Mouse (Mus musculus) ES-E14 (cell line): Measurements from ENCODE around the gene Nr4a1. TPM values are rescaled to one million over a fixed set of nuclear protein-coding genes. Genes with fewer than 3 reads are reported as not detected.
A peak's percentile ranks its signal among the peaks of the same experiment; 100 is the strongest.

Experiments used
- DNase-seq: peaks from one replicate; pipeline ENCODE4 v3.0.0-alpha.2; 2013; ENCODE audit warnings: low read depth, low spot score
- H3K27ac ChIP-seq: 2 replicates; pipeline ENCODE4 v1.5.1; 2012; ENCODE audit warnings: low read depth, mild to moderate bottlenecking, low read length, moderate library complexity, mixed read lengths; ENCODE audit not compliant: poor library complexity, insufficient read depth, severe bottlenecking
- H3K36me3 ChIP-seq: 2 replicates; pipeline ENCODE4 v1.6.1; 2012; ENCODE audit warnings: mild to moderate bottlenecking, low read length, moderate library complexity, mixed read lengths; ENCODE audit not compliant: control insufficient read depth, poor library complexity, insufficient read depth, severe bottlenecking
- H3K4me1 ChIP-seq, 2 experiments: fragments of 150-350 bp in 1 of 2; sonication (generic) in 1 of 2; 2 replicates each; pipeline ENCODE4 v1.6.1; 2012; ENCODE audit warnings: low read length in 2 of 2, mild to moderate bottlenecking in 1 of 2, mixed read lengths in 1 of 2; ENCODE audit not compliant: control insufficient read depth in 2 of 2, insufficient read depth in 2 of 2, poor library complexity in 1 of 2
- H3K4me3 ChIP-seq, 2 experiments: fragments of 150-350 bp in 1 of 2; sonication (generic) in 1 of 2; 2 replicates each; pipeline ENCODE4 v1.5.1; 2012; ENCODE audit warnings: low read length in 2 of 2, low read depth in 1 of 2, mild to moderate bottlenecking in 1 of 2, mixed read lengths in 1 of 2; ENCODE audit not compliant: insufficient read depth in 1 of 2, poor library complexity in 1 of 2, severe bottlenecking in 1 of 2
- H3K9ac ChIP-seq: 2 replicates; pipeline ENCODE4 v1.6.1; 2012; ENCODE audit warnings: low read depth, mild to moderate bottlenecking, low read length, mixed read lengths; ENCODE audit not compliant: poor library complexity, insufficient read depth, severe bottlenecking
- H3K9me3 ChIP-seq: fragments of 150-350 bp; sonication (generic); 2 replicates; pipeline ENCODE4 v1.6.1; 2012; ENCODE audit warnings: low read depth, mild to moderate bottlenecking, low read length; ENCODE audit not compliant: control insufficient read depth, insufficient read depth
- CHD2 ChIP-seq: IDR thresholded peaks from 2 replicates; pipeline ENCODE4 v1.6.1; 2014; ENCODE audit warnings: mild to moderate bottlenecking, low read depth, low read length, inconsistent platforms
- HCFC1 ChIP-seq: IDR thresholded peaks from 2 replicates; pipeline ENCODE4 v1.6.1; 2012; ENCODE audit warnings: low read length, inconsistent platforms, borderline replicate concordance; ENCODE audit not compliant: insufficient read depth
- MAFK ChIP-seq: IDR thresholded peaks from 2 replicates; pipeline ENCODE4 v1.6.1; 2014; ENCODE audit warnings: mild to moderate bottlenecking, low read depth, low read length, inconsistent platforms; ENCODE audit not compliant: insufficient read depth
- ZC3H11A ChIP-seq: IDR thresholded peaks from 2 replicates; pipeline ENCODE4 v1.6.1; 2012; ENCODE audit warnings: low read depth, mild to moderate bottlenecking, inconsistent platforms, low read length, borderline replicate concordance
- ZNF384 ChIP-seq: IDR thresholded peaks from 2 replicates; pipeline ENCODE4 v1.6.1; 2012; ENCODE audit warnings: low read depth, low read length, inconsistent platforms
- in situ Hi-C, 2 experiments: fragments of 600-800 bp; cut with MboI; formaldehyde crosslinking; loops; one replicate each; pipeline ENCODE4 v1.15.1; 2025; ENCODE audit warnings: low sequenced_read_pairs in 2 of 2, inconsistent platforms in 1 of 2; ENCODE audit not compliant: unreplicated experiment in 2 of 2
- total RNA-seq: library from RNA; depleted of rRNA; stranded (reverse); fragments of 300-350 nt; gene quantifications from 2 replicates; pipeline ENCODE4 v1.2.3, GENCODE M21; 2012

The Nr4a1 gene
- total RNA-seq, 1 experiment = 12.1 TPM

DNA sequence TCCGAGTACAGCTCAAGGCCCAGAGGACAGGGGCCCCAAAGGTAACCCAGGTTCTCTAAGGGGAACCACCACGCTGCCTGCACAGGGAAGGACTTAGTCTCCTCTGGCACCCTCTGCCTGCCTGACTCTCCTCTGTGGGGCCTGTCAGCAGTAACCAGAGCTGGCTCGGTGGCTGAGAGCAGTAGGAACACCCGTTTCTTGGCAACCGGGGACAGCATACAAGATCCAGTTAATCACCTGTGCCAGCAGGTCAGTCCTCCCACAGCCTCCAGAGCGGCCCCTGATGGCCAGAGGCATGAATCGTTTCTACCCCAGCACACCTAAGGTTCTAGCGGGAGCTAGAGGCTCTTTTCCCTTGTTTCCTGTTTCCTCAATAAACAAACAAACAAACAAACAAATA is 11.4 kb upstream of the Nr4a1 start:
- TF ChIP-seq CHD2 (no peak), HCFC1 (no peak)
- no peaks in the 10 kb centered on the region for H3K9me3 ChIP-seq
- no peak overlapping the region for H3K9ac ChIP-seq
- H3K36me3 ChIP-seq = no peaks in the 10 kb centered on the region
- peaks cover 0 to 18% of the 10 kb centered on the region in 2 experiments; a peak in 2 of 4 replicates for H3K4me1 ChIP-seq
- in situ Hi-C loops = no loop called here
- H3K4me3 ChIP-seq = no peak overlapping the region
- H3K27ac ChIP-seq = no peak overlapping the region
- DNase-seq = no peak

GRCm38 (mm10) chr15:101244012-101244411 is 10.1 kb upstream of the Nr4a1 start:
- H3K36me3 ChIP-seq = no peaks in the 10 kb centered on the region
- H3K27ac ChIP-seq = no peak overlapping the region
- TF ChIP-seq ZNF384 = no peak
- TF ChIP-seq ZC3H11A = no peak
- no peak for TF ChIP-seq MAFK
- no peak for TF ChIP-seq CHD2
- no peak for TF ChIP-seq HCFC1
- no peak for DNase-seq
- no peaks in the 10 kb centered on the region for H3K9me3 ChIP-seq
- H3K4me3 ChIP-seq = no peak overlapping the region
- no peak overlapping the region for H3K9ac ChIP-seq
- in situ Hi-C loops = no loop called here
- peaks cover 0 to 15% of the 10 kb centered on the region in 2 experiments; a peak in 2 of 4 replicates for H3K4me1 ChIP-seq

DNA sequence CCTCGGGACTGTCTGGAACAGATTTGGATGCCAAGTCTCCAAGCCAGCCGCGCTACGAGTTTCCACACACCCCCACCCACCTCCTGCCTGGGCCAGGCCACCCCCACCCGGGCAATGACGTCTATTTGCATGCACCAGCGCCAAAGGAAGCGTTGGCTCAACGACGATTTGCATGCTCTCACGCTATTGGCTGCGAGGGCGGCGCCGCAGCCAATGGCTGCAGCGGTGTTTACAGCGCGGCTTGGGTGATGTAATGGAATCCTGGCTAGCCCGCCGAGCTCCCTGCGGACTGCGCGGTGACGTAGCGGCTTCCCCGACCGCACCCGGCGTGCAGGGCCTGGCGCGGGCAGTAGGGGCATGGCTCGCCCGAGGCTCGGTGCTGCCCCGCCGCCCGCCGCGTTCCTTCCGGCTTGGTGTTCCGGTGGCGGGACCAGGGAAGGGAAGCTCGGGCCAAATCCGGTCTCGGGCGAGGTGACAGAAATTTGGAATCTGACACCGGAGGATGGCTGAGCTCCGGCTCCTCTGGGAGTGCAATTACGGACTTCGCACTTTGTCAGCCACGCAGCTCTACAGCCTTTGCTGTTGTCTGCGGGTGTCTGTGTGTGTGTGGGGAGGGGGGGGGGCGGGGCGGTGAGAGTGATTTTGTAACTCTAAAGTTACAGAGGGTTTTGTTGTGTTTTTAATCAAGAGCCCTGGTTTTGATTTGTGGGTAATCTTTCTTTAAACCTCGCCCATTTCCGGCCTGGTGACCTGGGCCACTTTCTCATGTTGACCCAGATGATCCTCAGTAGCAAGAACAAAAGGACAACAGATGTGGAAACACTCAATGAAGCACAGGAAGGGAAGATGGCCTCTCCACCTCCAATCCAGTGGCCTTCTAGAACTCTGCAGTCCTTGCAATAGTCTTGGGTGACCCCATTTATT is 7.6 kb upstream of the Nr4a1 start:
- H3K4me1 ChIP-seq = peaks cover 0 to 7% of the 10 kb centered on the region in 2 experiments; a peak in 1 of 4 replicates
- TF ChIP-seq ZNF384 = no peak
- TF ChIP-seq MAFK = no peak
- peak; percentile 28; the same call in 1 of the 2 replicates for TF ChIP-seq HCFC1
- TF ChIP-seq ZC3H11A = no peak
- TF ChIP-seq CHD2 = no peak
- DNase-seq = peak; percentile 93
- H3K9ac ChIP-seq = peak overlapping the region; percentile 69
- no peaks in the 10 kb centered on the region for H3K9me3 ChIP-seq
- H3K27ac ChIP-seq = peak overlapping the region; percentile 43; the same call in 1 of the 2 replicates
- no peaks in the 10 kb centered on the region for H3K36me3 ChIP-seq
- peak overlapping the region; percentile 56 to 67 for H3K4me3 ChIP-seq
- in situ Hi-C loops = no loop called here

GRCm38 (mm10) chr15:101247155-101247498 is 6.9 kb upstream of the Nr4a1 start:
- TF ChIP-seq ZC3H11A (no peak), CHD2 (no peak), MAFK (no peak), ZNF384 (no peak), HCFC1 (no peak)
- Histone ChIP-seq H3K4me3 (peak overlapping the region in 1 of 2 experiments; percentile 65; a peak in 1 of 4 replicates), H3K27ac (no peak overlapping the region), H3K4me1 (peaks cover 0 to 4% of the 10 kb centered on the region in 2 experiments; a peak in 1 of 4 replicates), H3K9me3 (no peaks in the 10 kb centered on the region), H3K9ac (0 out of 2 replicates have a peak overlapping the region, but pooled peaks have one; percentile 13), H3K36me3 (no peaks in the 10 kb centered on the region)
- no peak for DNase-seq
- in situ Hi-C loops = no loop called here
